Mouse (Mus musculus) limb, embryonic 14.5 days (tissue): ENCODE results near the gene Olfr1166. TPM values are rescaled to one million over a fixed set of nuclear protein-coding genes. Genes with fewer than 3 reads are reported as not detected.
"Not testable (repeated sequence)": the region's sequence is repeated elsewhere in the genome, so short reads cannot be mapped to it uniquely, and the experiment has no call there.

Experiments used
- ATAC-seq: fragments of 200-750 bp; cut with Nextera tagmentation; 2 replicates; pipeline ENCODE4 v1.8.0; 2017; ENCODE audit warnings: low read depth, moderate number of reproducible peaks, moderate TSS enrichment; ENCODE audit not compliant: low FRiP score
- DNase-seq: peaks from one replicate; pipeline ENCODE4 v3.0.0-alpha.2; 2015; ENCODE audit warnings: low spot score
- H3K27ac ChIP-seq: fragments of 300-500 bp; sonication (generic); replicated peaks from 2 replicates; pipeline ENCODE4 v1.5.1; 2014; ENCODE audit warnings: low read depth, mild to moderate bottlenecking, low read length, moderate library complexity, mixed read lengths
- H3K27me3 ChIP-seq: fragments of 300-500 bp; sonication (generic); 2 replicates; pipeline ENCODE4 v1.6.1; 2014; ENCODE audit warnings: low read length, mixed read lengths; ENCODE audit not compliant: control insufficient read depth, insufficient read depth
- H3K36me3 ChIP-seq: fragments of 300-500 bp; sonication (generic); 2 replicates; pipeline ENCODE4 v1.6.1; 2014; ENCODE audit warnings: mild to moderate bottlenecking, low read length, moderate library complexity, mixed read lengths; ENCODE audit not compliant: control insufficient read depth, insufficient read depth
- H3K4me1 ChIP-seq: fragments of 300-500 bp; sonication (generic); 2 replicates; pipeline ENCODE4 v1.6.1; 2014; ENCODE audit warnings: antibody characterized with exemption, low read length, mixed read lengths; ENCODE audit not compliant: control insufficient read depth, insufficient read depth
- H3K4me2 ChIP-seq: fragments of 300-500 bp; sonication (generic); replicated peaks from 2 replicates; pipeline ENCODE4 v1.6.1; 2014; ENCODE audit warnings: low read depth, mild to moderate bottlenecking, low read length, moderate library complexity; ENCODE audit not compliant: severe bottlenecking
- H3K4me3 ChIP-seq: fragments of 300-500 bp; sonication (generic); replicated peaks from 2 replicates; pipeline ENCODE4 v1.5.1; 2014; ENCODE audit warnings: low read length
- H3K9ac ChIP-seq: fragments of 300-500 bp; sonication (generic); 2 replicates; pipeline ENCODE4 v1.6.1; 2014; ENCODE audit warnings: mild to moderate bottlenecking, low read depth, low read length, moderate library complexity; ENCODE audit not compliant: severe bottlenecking
- H3K9me3 ChIP-seq: fragments of 300-500 bp; sonication (generic); 2 replicates; pipeline ENCODE4 v1.6.1; 2016; ENCODE audit warnings: low read length; ENCODE audit not compliant: control insufficient read depth
- POLR2A ChIP-seq: fragments of 200-500 bp; IDR thresholded peaks from 2 replicates; pipeline ENCODE4 v1.8.0; 2012; ENCODE audit warnings: inconsistent platforms, mild to moderate bottlenecking, moderate library complexity, borderline replicate concordance; ENCODE audit not compliant: insufficient read depth, insufficient read length; ENCODE audit errors: extremely low read depth
- WGBS: fragments of 180-500 bp; shearing (Covaris S2); extraction: QIAGEN DNeasy Blood & Tissue Kit; methylation state at CpG from one replicate; pipeline ENCODE4 v1.1.7; 2014; 5-methylcytosine and 5-hydroxymethylcytosine counted together
- polyA plus RNA-seq, 2 experiments: library from polyadenylated mRNA; depleted of rRNA in 1 of 2; stranded (reverse) in 1 of 2; unstranded in 1 of 2; fragments of >200 nt; fragmentation: Nextera tagmentation in 1 of 2; extraction: Ambion mirVana in 1 of 2; gene quantifications; 2 replicates each; pipeline versions ENCODE4 v1.2.1 to v1.2.3; 2012 to 2014

The Olfr1166 gene
- polyA plus RNA-seq (2012; rRNA removed) (not detected in 2 replicates), polyA plus RNA-seq (2014; fragmentation: Nextera tagmentation; extraction: Ambion mirVana) (not detected in 2 replicates)

- H3K27me3 ChIP-seq: no peaks in the 10 kb centered on the region
- no peaks in the 10 kb centered on the region for H3K4me1 ChIP-seq
- H3K36me3 ChIP-seq: no peaks in the 10 kb centered on the region
- no peak within 1 kb of the TSS for H3K4me2 ChIP-seq
- H3K9ac ChIP-seq: no peak within 1 kb of the TSS
- WGBS: 95% methylated on average over 1 of the region's 1 CpGs
- no peak for ATAC-seq
- TF ChIP-seq POLR2A: no peak
- no peak within 1 kb of the TSS for H3K27ac ChIP-seq
- no peak within 1 kb of the TSS for H3K4me3 ChIP-seq
- DNase-seq: no peak
- H3K9me3 ChIP-seq: no peaks in the 10 kb centered on the region
Measured at GRCm38 (mm10) chr2:88128172-88128571, at the start of gene Olfr1166. TSS of gene Olfr1166 (minus strand) at chr2:88128272.

- H3K27me3 ChIP-seq, H3K4me1 ChIP-seq, DNase-seq, H3K36me3 ChIP-seq, H3K4me3 ChIP-seq, H3K4me2 ChIP-seq, H3K9me3 ChIP-seq, H3K9ac ChIP-seq, H3K27ac ChIP-seq, ATAC-seq: not testable (repeated sequence)
- 90% methylated on average over 1 of the region's 1 CpGs for WGBS
Measured at GRCm38 (mm10) chr2:88155093-88155492, 27.0 kb upstream of the Olfr1166 start, which contains the start of gene Olfr1167. TSS of gene Olfr1167 (minus strand) at chr2:88155193.

GRCm38 (mm10) chr2:88093866-88094265 is 34.2 kb downstream of the Olfr1166 start, which contains the start of gene Olfr1164:
TSS of gene Olfr1164 (minus strand) at chr2:88093966.
- Histone ChIP-seq H3K9ac (no peak within 1 kb of the TSS), H3K4me1 (no peaks in the 10 kb centered on the region), H3K4me3 (no peak within 1 kb of the TSS), H3K27me3 (no peaks in the 10 kb centered on the region), H3K4me2 (no peak within 1 kb of the TSS), H3K27ac (no peak within 1 kb of the TSS), H3K9me3 (no peaks in the 10 kb centered on the region), H3K36me3 (no peaks in the 10 kb centered on the region)
- DNase-seq (no peak), ATAC-seq (no peak)
- no peak for TF ChIP-seq POLR2A
- WGBS: 72% methylated on average over 4 of the region's 4 CpGs

Other genes starting within 250 kb of the Olfr1166 start
- gene Olfr1153, start 233.3 kb downstream of the Olfr1166 start, polyA plus RNA-seq (2012; rRNA removed): not detected in 2 replicates
- not detected in 2 replicates for gene Olfr1153, start 233.3 kb downstream of the Olfr1166 start, polyA plus RNA-seq (2014; fragmentation: Nextera tagmentation; extraction: Ambion mirVana)
- gene Olfr1154, start 223.1 kb downstream of the Olfr1166 start, polyA plus RNA-seq (2012; rRNA removed): not detected in 2 replicates
- gene Olfr1154, start 223.1 kb downstream of the Olfr1166 start, polyA plus RNA-seq (2014; fragmentation: Nextera tagmentation; extraction: Ambion mirVana): not detected in 2 replicates
- not detected in 2 replicates for gene Olfr1155, start 183.1 kb downstream of the Olfr1166 start, polyA plus RNA-seq (2012; rRNA removed)
- gene Olfr1155, start 183.1 kb downstream of the Olfr1166 start, polyA plus RNA-seq (2014; fragmentation: Nextera tagmentation; extraction: Ambion mirVana): not detected in 2 replicates
- gene Olfr1156, start 175.2 kb downstream of the Olfr1166 start, polyA plus RNA-seq (2012; rRNA removed): not detected in 2 replicates
- gene Olfr1156, start 175.2 kb downstream of the Olfr1166 start, polyA plus RNA-seq (2014; fragmentation: Nextera tagmentation; extraction: Ambion mirVana): not detected in 2 replicates
- gene Olfr1157, start 160.0 kb downstream of the Olfr1166 start, polyA plus RNA-seq (2012; rRNA removed): not detected in 2 replicates
- gene Olfr1157, start 160.0 kb downstream of the Olfr1166 start, polyA plus RNA-seq (2014; fragmentation: Nextera tagmentation; extraction: Ambion mirVana): not detected in 2 replicates
- not detected in 2 replicates for gene Olfr74, start 153.6 kb downstream of the Olfr1166 start, polyA plus RNA-seq (2012; rRNA removed)
- gene Olfr74, start 153.6 kb downstream of the Olfr1166 start, polyA plus RNA-seq (2014; fragmentation: Nextera tagmentation; extraction: Ambion mirVana): not detected in 2 replicates
- gene Olfr1158, start 138.2 kb downstream of the Olfr1166 start, polyA plus RNA-seq (2012; rRNA removed): not detected in 2 replicates
- gene Olfr1158, start 138.2 kb downstream of the Olfr1166 start, polyA plus RNA-seq (2014; fragmentation: Nextera tagmentation; extraction: Ambion mirVana): not detected in 2 replicates
- not detected in 2 replicates for gene Olfr1160, start 120.0 kb downstream of the Olfr1166 start, polyA plus RNA-seq (2012; rRNA removed)
- not detected in 2 replicates for gene Olfr1160, start 120.0 kb downstream of the Olfr1166 start, polyA plus RNA-seq (2014; fragmentation: Nextera tagmentation; extraction: Ambion mirVana)
- gene Olfr1161, start 105.5 kb downstream of the Olfr1166 start, polyA plus RNA-seq (2012; rRNA removed): not detected in 2 replicates
- not detected in 2 replicates for gene Olfr1161, start 105.5 kb downstream of the Olfr1166 start, polyA plus RNA-seq (2014; fragmentation: Nextera tagmentation; extraction: Ambion mirVana)
- not detected in 2 replicates for gene Olfr73, start 90.6 kb downstream of the Olfr1166 start, polyA plus RNA-seq (2012; rRNA removed)
- gene Olfr73, start 90.6 kb downstream of the Olfr1166 start, polyA plus RNA-seq (2014; fragmentation: Nextera tagmentation; extraction: Ambion mirVana): not detected in 2 replicates
- gene Olfr1162, start 77.1 kb downstream of the Olfr1166 start, polyA plus RNA-seq (2012; rRNA removed): not detected in 2 replicates
- not detected in 2 replicates for gene Olfr1162, start 77.1 kb downstream of the Olfr1166 start, polyA plus RNA-seq (2014; fragmentation: Nextera tagmentation; extraction: Ambion mirVana)
- gene Olfr1163, start 56.4 kb downstream of the Olfr1166 start, polyA plus RNA-seq (2012; rRNA removed): not detected in 2 replicates
- not detected in 2 replicates for gene Olfr1163, start 56.4 kb downstream of the Olfr1166 start, polyA plus RNA-seq (2014; fragmentation: Nextera tagmentation; extraction: Ambion mirVana)
- not detected in 2 replicates for gene Olfr1164, start 34.3 kb downstream of the Olfr1166 start, polyA plus RNA-seq (2012; rRNA removed)
- gene Olfr1164, start 34.3 kb downstream of the Olfr1166 start, polyA plus RNA-seq (2014; fragmentation: Nextera tagmentation; extraction: Ambion mirVana): not detected in 2 replicates
- gene Olfr1167, start 26.9 kb upstream of the Olfr1166 start, polyA plus RNA-seq (2012; rRNA removed): not detected in 2 replicates
- not detected in 2 replicates for gene Olfr1167, start 26.9 kb upstream of the Olfr1166 start, polyA plus RNA-seq (2014; fragmentation: Nextera tagmentation; extraction: Ambion mirVana)
- not detected in 2 replicates for gene Olfr1168, start 53.6 kb upstream of the Olfr1166 start, polyA plus RNA-seq (2012; rRNA removed)
- gene Olfr1168, start 53.6 kb upstream of the Olfr1166 start, polyA plus RNA-seq (2014; fragmentation: Nextera tagmentation; extraction: Ambion mirVana): not detected in 2 replicates
- gene Olfr1170, start 100.1 kb upstream of the Olfr1166 start, polyA plus RNA-seq (2012; rRNA removed): not detected in 2 replicates
- not detected in 2 replicates for gene Olfr1170, start 100.1 kb upstream of the Olfr1166 start, polyA plus RNA-seq (2014; fragmentation: Nextera tagmentation; extraction: Ambion mirVana)
- gene Olfr1173, start 151.6 kb upstream of the Olfr1166 start, polyA plus RNA-seq (2012; rRNA removed): not detected in 2 replicates
- gene Olfr1173, start 151.6 kb upstream of the Olfr1166 start, polyA plus RNA-seq (2014; fragmentation: Nextera tagmentation; extraction: Ambion mirVana): not detected in 2 replicates
- gene Olfr1174-ps, start 186.9 kb upstream of the Olfr1166 start, polyA plus RNA-seq (2012; rRNA removed): not detected in 2 replicates
- gene Olfr1174-ps, start 186.9 kb upstream of the Olfr1166 start, polyA plus RNA-seq (2014; fragmentation: Nextera tagmentation; extraction: Ambion mirVana): not detected in 2 replicates
- not detected in 2 replicates for gene Olfr1175-ps, start 198.9 kb upstream of the Olfr1166 start, polyA plus RNA-seq (2012; rRNA removed)
- not detected in 2 replicates for gene Olfr1175-ps, start 198.9 kb upstream of the Olfr1166 start, polyA plus RNA-seq (2014; fragmentation: Nextera tagmentation; extraction: Ambion mirVana)
- not detected in 2 replicates for gene Olfr1176, start 208.4 kb upstream of the Olfr1166 start, polyA plus RNA-seq (2012; rRNA removed)
- not detected in 2 replicates for gene Olfr1176, start 208.4 kb upstream of the Olfr1166 start, polyA plus RNA-seq (2014; fragmentation: Nextera tagmentation; extraction: Ambion mirVana)
- not detected in 2 replicates for gene Olfr1177-ps, start 218.2 kb upstream of the Olfr1166 start, polyA plus RNA-seq (2012; rRNA removed)
- not detected in 2 replicates for gene Olfr1177-ps, start 218.2 kb upstream of the Olfr1166 start, polyA plus RNA-seq (2014; fragmentation: Nextera tagmentation; extraction: Ambion mirVana)